Mouse (Mus musculus) common myeloid progenitor, adult 5-6 weeks (primary cell): Measurements from ENCODE around the gene Tmod4. TPM values are rescaled to one million over a fixed set of nuclear protein-coding genes. Genes with fewer than 3 reads are reported as not detected.

ENCODE experiments used
- ATAC-seq: replicated peaks from 2 replicates; pipeline ENCODE4 v1.8.0; 2016; ENCODE audit warnings: low read depth, mild to moderate bottlenecking, moderate TSS enrichment, inconsistent platforms; ENCODE audit not compliant: poor library complexity, severe bottlenecking
- total RNA-seq: library from RNA; stranded (forward); fragments of 200-1000, 187-1606 nt; gene quantifications from 2 replicates; pipeline ENCODE4 v1.2.3, GENCODE M21; 2017

Tmod4 gene
- total RNA-seq, 1 experiment from 2014 or later, result not detected

GRCm38 (mm10) chr3:95135433-95136052 lies 11.3 kb downstream of the Tmod4 start:
- ATAC-seq, result peak; percentile 51

DNA sequence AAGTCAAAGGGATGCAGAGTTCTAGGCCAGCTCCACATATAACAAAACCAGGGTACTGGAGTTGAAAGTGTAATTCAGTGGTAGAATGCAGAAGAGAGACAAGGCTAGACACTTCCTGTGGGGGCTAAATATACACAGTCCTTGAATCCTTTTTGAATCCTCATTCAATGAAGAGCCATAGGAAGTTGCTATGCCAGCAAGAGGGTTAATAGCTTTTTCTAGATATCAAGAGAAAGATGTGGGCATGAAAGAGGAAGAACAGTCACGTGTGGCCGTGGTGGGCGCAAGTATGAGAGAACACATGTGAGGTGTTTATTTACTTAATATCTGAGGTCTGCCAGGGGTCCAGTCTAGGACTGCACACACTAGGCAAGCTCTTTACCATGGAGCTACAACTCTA lies 12.1 kb downstream of the Tmod4 start:
- ATAC-seq, result peak; percentile 7; the same call in 1 of the 2 replicates

DNA sequence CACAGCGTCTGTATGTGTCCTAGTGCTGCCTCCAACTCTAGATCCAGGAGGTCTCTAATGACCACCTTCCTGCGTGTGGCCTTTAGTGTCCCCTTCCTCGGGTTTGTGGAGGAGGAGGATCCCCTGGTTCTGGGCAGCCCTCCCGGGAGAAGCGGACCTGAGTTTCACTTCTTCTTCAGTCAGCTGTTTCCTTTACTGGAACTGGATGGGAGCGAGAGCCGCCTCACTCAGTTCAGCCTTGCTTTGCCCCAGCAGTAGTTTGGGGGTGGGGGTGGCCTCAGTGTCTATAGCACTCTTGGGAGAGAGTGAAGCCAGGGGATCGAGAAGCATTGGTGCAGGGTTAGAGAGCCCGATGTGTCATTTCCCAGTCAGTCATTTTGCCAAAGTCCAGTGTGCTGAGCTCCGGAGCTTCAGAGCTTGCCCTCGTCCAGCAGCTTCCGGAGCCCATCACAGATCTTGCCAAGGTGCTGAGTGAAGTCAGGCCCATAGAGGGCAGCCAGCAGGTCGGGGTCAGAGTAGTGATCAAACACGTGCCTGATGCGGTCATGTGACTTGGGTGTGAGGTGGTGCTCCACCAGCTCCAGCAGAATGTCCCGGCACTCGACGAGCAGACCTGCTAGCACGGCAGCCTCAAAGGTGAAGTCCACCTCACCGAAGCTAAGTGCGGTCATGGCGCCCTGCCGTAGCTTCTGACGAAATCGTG lies 15.5 kb downstream of the Tmod4 start:
- ATAC-seq, result no peak

GRCm38 (mm10) chr3:95140289-95140595 lies 16.0 kb downstream of the Tmod4 start:
- no peak for ATAC-seq

GRCm38 (mm10) chr3:95140795-95141194 lies 16.5 kb downstream of the Tmod4 start:
- ATAC-seq, result no peak

DNA sequence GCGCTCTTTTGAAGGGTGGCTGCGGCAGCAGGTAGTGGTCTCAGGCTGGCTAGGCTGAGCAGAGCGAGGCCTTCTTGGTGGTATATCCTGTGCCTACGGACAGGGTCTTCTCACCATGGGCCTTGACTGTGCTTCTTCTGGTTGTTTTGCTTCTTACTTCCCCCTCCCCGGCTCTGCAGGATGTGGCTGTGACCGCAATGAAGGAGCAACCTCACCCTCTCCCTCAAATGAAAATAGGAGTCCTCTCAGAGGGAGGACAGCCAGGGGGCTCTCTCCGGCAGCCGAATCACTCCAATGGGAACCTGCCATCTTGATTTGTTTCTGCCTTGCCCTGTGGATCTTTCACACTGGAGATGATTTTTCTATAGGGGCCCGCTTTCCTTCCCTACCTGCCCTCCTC lies 17.2 kb downstream of the Tmod4 start:
- peak; percentile 80 for ATAC-seq

GRCm38 (mm10) chr3:95141952-95142616 lies 17.8 kb downstream of the Tmod4 start, which contains the start of gene Tnfaip8l2:
Gene Tnfaip8l2, minus strand, starts transcription at chr3:95142360.
- peak; percentile 55 for ATAC-seq

GRCm38 (mm10) chr3:95142617-95143011 lies 18.3 kb downstream of the Tmod4 start:
- ATAC-seq, result peak; percentile 76

DNA sequence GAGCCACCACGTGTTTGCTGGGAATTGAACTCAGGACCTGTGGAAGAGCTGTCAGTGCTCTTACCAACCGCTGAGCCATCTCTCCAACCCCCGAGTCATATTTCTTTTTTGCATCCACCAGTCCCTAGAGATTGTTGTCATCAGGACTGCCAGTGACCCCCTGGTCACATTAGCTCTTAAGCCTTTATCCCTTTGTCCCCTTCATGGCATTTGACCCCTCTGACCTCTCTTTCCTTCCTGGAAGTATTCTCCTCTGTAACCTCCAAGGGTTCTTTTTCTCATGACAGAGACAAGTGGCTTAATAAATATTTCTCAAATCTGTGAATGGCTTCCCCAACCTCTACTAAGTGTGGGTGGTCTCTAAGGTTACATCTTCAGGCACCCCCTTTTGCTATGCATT lies 23.6 kb downstream of the Tmod4 start:
- no peak for ATAC-seq

DNA sequence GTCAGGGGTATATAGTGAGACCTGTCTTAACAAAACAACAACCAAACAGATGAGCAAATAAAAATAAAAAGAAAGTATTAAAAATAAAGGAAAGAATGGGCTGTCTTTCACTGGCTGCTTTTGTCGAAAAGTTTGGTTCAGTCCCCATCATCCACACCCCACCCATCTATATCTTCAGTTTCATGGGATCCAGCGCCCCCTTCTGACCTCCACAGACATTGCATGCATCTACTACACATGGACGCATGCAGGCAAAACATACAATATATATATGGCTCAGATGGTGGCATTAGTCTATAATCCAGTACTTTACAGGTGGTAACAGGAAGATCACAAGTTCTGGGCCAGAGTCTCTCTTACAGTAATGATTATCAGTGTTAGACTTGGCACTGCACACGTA lies 29.6 kb downstream of the Tmod4 start:
- ATAC-seq, result peak; percentile 98

DNA sequence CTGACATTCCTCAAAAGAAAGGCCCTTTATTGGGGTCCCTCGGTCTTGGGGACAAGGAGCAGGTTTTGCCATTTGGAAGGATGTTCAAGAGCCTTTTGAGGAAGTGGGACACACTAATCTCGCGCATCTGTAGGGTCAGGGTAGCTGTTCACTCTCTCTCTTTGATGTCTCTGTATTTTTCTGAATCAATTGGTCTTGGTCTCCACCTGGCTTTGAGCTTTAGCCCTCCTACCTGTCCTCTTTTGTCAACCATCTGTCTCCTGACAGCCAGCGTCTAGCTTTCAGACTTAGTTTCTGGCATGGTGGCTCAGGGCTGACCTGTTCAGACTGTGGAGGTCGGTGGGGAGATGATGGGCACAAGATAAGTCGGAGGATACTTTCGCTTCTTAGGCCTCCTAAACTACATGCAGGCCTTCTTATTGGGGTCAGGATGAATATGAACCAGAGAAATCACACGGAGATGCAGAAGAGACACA lies 35.3 kb downstream of the Tmod4 start:
- peak; percentile 9; the same call in 1 of the 2 replicates for ATAC-seq

DNA sequence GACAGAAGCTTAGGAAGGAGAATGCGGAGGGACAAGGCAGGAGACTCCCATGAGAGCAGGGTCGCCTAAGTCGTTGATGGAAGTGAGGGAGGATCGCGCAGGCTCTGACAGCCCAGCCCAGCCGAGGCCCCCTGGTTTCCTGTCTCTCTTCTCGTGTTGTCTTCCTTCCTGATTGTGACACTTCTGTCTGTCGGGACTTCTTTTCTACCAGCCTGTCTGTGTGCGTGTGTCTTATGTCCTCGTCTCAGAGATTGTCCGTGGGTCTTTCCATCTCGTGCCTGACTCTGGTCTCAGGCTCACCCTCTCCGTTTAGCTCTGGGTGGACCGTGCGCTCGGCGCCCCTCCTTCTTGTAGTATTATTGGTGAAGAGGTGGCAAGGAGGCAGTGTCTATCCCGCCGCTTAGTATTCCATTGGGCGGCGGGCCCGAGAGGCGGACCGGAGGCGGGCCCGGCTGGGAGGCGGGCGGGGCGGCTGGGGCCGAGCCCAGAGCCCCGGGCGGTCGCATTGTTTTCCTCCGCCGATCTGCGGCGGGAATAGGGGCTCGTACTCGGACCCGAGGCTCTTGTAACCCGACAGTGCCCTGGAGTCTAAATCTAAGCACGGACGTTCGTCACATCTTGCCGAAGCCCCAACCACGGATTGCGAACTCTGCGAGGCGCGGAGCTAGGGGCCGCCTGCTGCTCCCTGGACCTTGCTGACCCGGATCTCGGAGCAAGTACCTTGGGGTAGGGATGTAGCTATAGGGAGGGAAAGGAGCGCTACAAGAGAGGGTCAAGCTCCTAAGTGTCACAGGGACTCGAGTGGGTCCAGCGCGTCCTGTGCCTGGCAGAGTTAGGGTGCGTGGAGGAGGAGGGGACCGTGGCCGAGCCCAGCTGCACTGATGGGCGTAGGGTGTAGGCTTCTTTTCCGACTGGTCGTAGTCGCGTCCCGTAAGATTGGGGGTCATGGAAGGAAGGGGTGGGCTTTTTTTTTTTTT lies 36.0 kb downstream of the Tmod4 start, which contains the start of gene Sema6c:
Sema6c (plus strand) TSS at position 471 of the 977 bp plus-strand sequence.
- ATAC-seq, result peak; percentile 97

GRCm38 (mm10) chr3:95161041-95161551 lies 36.8 kb downstream of the Tmod4 start:
- ATAC-seq, result no peak

DNA sequence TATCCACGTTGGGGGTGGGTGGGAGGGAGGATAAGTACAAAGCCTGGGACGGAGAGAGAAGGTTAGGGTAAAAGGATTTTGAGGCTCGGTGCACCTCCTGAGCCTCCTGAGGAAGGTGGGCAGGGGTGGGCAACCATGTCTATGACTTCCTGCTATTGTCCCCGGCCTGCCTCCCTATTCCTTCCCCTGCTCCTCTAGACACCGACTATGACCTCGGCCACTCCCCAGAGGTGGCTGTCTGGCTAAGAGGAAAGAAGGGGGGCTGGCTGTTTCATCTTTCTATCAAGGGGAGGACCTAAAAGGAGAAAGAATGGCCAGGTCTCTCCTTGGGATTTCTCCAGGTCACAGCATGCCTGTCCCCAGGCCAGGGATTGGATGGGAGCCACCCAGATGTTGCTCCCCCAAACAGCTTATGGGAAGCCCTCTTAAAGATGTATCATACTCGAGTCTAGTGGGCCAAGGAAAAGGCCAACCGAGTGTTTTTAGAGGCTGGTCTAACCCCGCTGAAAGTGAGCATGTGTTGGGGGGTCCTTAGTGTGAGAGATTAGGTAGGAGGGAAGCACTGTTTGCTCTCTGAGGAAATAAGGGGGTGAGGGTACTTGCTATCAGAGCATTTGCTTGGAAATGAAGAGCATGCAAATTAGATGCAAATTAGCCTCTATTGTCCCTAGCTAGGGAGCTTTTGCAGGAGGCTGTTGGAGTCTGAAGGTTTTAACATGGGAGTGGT lies 37.5 kb downstream of the Tmod4 start:
- ATAC-seq, result no peak

DNA sequence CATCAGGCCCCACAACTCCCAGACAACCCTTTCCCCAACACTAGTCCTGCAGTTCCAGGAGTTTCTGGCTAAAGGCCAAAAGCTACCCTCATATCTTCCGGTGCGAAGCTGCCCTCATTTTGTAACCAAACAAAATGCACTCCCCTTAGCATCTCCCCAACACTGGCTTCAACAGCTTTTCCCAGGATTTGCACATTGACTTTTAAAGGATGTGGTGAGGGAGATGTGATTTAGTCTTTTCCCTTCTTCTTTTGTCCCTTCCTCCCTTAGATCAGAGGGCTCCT lies 38.0 kb downstream of the Tmod4 start:
- no peak for ATAC-seq

DNA sequence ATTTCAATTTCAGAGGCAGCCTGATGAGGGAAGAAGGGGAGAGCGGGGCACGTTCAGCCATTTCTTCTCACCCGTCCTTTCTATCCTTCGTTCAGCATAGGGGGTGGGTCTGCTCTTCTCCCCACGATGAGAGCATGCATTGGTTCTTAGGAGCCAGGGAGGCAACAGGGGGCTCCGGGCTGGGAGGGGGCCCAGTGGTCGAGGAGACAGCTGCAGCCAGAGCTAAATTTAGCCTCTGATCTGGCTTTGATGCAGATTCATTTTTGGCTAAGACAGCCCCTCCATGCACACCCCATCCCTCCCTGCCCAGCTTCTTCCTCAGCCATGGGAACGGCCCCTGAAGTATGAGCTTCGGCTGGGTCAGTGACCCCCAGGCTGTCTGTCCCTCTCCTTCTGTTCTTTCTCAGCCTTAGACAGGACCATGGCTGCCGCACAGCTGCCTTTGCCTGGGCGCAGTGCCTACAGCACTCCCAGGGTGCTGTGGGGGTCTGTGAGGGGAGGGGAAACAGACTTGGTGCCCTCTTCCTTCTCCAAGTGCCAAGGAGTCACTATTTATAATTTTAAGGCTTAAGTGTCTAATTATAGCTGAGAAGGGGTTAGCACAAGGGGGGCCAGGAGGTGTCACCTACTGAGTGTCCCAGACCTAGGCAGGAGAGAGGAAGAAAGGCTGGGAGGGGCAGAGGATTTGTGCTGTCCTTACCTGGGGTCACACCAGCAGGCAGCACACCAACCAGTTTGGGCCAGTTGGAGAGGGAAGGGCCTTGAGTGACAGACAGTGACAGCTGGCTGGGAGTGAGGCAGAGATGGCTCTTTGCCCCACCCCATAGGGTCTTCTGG lies 39.4 kb downstream of the Tmod4 start:
- no peak for ATAC-seq

- no peak for ATAC-seq
Observed at GRCm38 (mm10) chr3:95164256-95164550, 39.9 kb downstream of the Tmod4 start.

DNA sequence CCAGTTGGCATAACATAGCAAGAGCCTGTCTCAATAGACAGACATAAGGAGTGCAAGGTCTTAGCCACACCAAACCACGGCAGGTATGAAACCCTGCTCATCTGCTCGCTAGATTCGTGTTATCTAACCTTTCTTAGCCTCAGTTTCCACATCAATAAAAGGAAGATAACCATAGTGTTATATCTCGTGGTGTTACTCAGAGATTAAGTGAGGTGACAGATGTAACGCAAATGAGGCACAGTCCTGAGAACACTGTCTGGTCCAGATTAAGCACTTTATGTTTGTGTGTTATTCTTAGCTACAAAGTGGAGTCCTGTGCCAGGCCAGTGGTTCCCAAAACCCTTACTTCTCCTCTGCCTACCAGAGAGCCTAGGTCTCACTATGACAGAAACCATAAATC lies 40.6 kb downstream of the Tmod4 start:
- ATAC-seq, result no peak

DNA sequence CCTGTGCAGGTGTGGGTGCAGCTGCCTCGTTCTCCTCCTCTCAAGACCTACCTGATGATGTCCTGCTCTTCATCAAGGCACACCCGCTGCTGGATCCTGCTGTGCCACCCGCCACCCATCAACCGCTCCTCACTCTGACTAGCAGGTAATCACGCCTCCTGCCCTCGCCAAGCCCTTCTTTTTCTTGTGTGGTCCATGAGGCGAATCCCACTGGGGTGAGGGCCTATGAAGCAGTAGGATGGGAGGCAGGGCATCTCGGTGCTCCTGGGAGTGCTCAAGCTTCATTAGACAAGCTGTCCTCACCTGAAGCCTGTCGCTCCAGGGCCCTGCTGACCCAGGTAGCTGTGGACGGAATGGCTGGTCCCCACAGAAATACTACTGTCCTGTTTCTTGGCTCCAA lies 45.7 kb downstream of the Tmod4 start:
- ATAC-seq, result no peak
